Mouse (Mus musculus): ENCODE measurements at regions not wholly inside any gene's neighbourhood (a gene's known extent, or its start where the extent isn't known, plus 50 kb on each side); places are given as distances from the start of the nearest gene placed in this dataset.

DNA sequence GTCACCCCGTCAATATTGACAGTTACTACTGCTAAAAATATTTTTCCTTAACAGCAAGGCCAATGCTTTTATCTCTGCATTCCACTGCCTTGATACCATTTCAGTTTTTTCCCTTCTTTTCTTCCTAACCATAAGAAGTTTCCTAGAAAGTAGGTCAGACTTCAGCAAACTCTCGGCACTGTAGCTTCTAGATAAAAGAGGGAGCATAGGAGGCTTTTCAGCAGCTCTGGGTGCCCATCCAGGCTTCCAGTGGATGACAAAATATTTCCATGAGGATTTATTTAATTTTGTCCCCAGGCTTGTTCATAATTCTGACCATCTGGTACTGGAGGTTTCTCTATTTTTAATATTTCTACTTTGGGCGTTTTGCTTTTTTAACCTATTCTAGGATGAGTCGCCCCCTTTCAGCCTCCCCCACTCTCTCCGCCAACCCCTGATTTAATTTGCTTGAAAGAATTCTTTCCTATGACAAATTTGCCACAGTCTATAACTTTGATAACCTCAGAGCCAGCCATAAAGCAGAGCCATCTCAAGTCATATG, 59.0 kb upstream of the AI593442 start:
- H3K4me3 ChIP-seq = no peak overlapping the region
- no peaks in the 10 kb centered on the region for H3K9me3 ChIP-seq (replicated peaks)
- H3K27ac ChIP-seq = no peak overlapping the region
- no peaks in the 10 kb centered on the region for H3K4me1 ChIP-seq
- 90% methylated on average over 5 of the region's 5 CpGs for WGBS
- H3K27me3 ChIP-seq (ENCODE audit: low read depth, poor library complexity, severe bottlenecking) = no peaks in the 10 kb centered on the region
- H3K36me3 ChIP-seq = no peaks in the 10 kb centered on the region
- no peak for DNase-seq (ENCODE audit: low spot score)

Measured in limb, embryonic 10.5 days (tissue).